Mouse (Mus musculus): Measurements from ENCODE around the gene Zfp451. TPM values are rescaled to one million over a fixed set of nuclear protein-coding genes. Genes with fewer than 3 reads are reported as not detected.

Zfp451 gene
- polyA plus RNA-seq, 1 experiment, result 11.3 TPM

- TF ChIP-seq CTCF (IDR thresholded peaks at IDR 0.05; ENCODE audit: borderline replicate concordance, control insufficient read depth, extremely low read depth, insufficient read depth, low read length, poor library complexity) (no peak), POLR2A (IDR thresholded peaks at IDR 0.05; ENCODE audit: control insufficient read depth, extremely low read depth, insufficient read depth, low read length, poor library complexity) (no peak)
- DNase-seq, result no peak
- no peaks in the 10 kb centered on the region for H3K36me3 ChIP-seq (ENCODE audit: control insufficient read depth, insufficient read depth, low read length)
- H3K4me3 ChIP-seq (ENCODE audit: control insufficient read depth, insufficient read depth, low read length), result no peak overlapping the region
- H3K4me1 ChIP-seq (replicated peaks; ENCODE audit: control insufficient read depth, insufficient read depth, low read length), result peaks cover 2% of the 10 kb centered on the region; the same call in 1 of the 2 replicates
- no peak overlapping the region for H3K27ac ChIP-seq (ENCODE audit: control insufficient read depth, insufficient read depth, low read length)
- no peaks in the 10 kb centered on the region for H3K27me3 ChIP-seq (ENCODE audit: control insufficient read depth, insufficient read depth, low read length)
- WGBS, result 92% methylated on average over 5 of the region's 5 CpGs
Observed at GRCm38 (mm10) chr1:33725086-33725485, 89.3 kb downstream of the Zfp451 start.

- TF ChIP-seq CTCF (IDR thresholded peaks at IDR 0.05; ENCODE audit: borderline replicate concordance, control insufficient read depth, extremely low read depth, insufficient read depth, low read length, poor library complexity), result no peak
- TF ChIP-seq POLR2A (IDR thresholded peaks at IDR 0.05; ENCODE audit: control insufficient read depth, extremely low read depth, insufficient read depth, low read length, poor library complexity), result no peak
- WGBS, result 92% methylated on average over 6 of the region's 6 CpGs
- DNase-seq, result no peak
- H3K27me3 ChIP-seq (ENCODE audit: control insufficient read depth, insufficient read depth, low read length), result no peaks in the 10 kb centered on the region
- H3K4me3 ChIP-seq (ENCODE audit: control insufficient read depth, insufficient read depth, low read length), result no peak overlapping the region
- no peaks in the 10 kb centered on the region for H3K36me3 ChIP-seq (ENCODE audit: control insufficient read depth, insufficient read depth, low read length)
- peaks cover 2% of the 10 kb centered on the region; the same call in 1 of the 2 replicates for H3K4me1 ChIP-seq (replicated peaks; ENCODE audit: control insufficient read depth, insufficient read depth, low read length)
- no peak overlapping the region for H3K27ac ChIP-seq (ENCODE audit: control insufficient read depth, insufficient read depth, low read length)
Observed at GRCm38 (mm10) chr1:33724516-33724915, 89.9 kb downstream of the Zfp451 start.

- Histone ChIP-seq H3K36me3 (ENCODE audit: control insufficient read depth, insufficient read depth, low read length) (no peaks in the 10 kb centered on the region), H3K4me1 (replicated peaks; ENCODE audit: control insufficient read depth, insufficient read depth, low read length) (peaks cover 2% of the 10 kb centered on the region; the same call in 1 of the 2 replicates), H3K4me3 (ENCODE audit: control insufficient read depth, insufficient read depth, low read length) (no peak overlapping the region), H3K27ac (ENCODE audit: control insufficient read depth, insufficient read depth, low read length) (no peak overlapping the region), H3K27me3 (ENCODE audit: control insufficient read depth, insufficient read depth, low read length) (no peaks in the 10 kb centered on the region)
- DNase-seq, result no peak
- WGBS, result 95% methylated on average over 7 of the region's 7 CpGs
- TF ChIP-seq POLR2A (IDR thresholded peaks at IDR 0.05; ENCODE audit: control insufficient read depth, extremely low read depth, insufficient read depth, low read length, poor library complexity), result no peak
Observed at GRCm38 (mm10) chr1:33721020-33721419, 93.4 kb downstream of the Zfp451 start.

GRCm38 (mm10) chr1:33720231-33720630 lies 94.2 kb downstream of the Zfp451 start:
- no peak for DNase-seq
- H3K27ac ChIP-seq (ENCODE audit: control insufficient read depth, insufficient read depth, low read length), result no peak overlapping the region

GRCm38 (mm10) chr1:33719733-33720225 lies 94.6 kb downstream of the Zfp451 start, which contains the start of gene Rab23:
Rab23 (plus strand) TSS chr1:33719887.
- Histone ChIP-seq H3K4me1 (replicated peaks; ENCODE audit: control insufficient read depth, insufficient read depth, low read length) (peaks cover 2% of the 10 kb centered on the region; the same call in 1 of the 2 replicates), H3K36me3 (ENCODE audit: control insufficient read depth, insufficient read depth, low read length) (no peaks in the 10 kb centered on the region), H3K4me3 (ENCODE audit: control insufficient read depth, insufficient read depth, low read length) (peak within 1 kb of the TSS; percentile 79), H3K27me3 (ENCODE audit: control insufficient read depth, insufficient read depth, low read length) (no peaks in the 10 kb centered on the region), H3K27ac (ENCODE audit: control insufficient read depth, insufficient read depth, low read length) (no peak within 1 kb of the TSS)
- under 1% methylated on average over 54 of the region's 54 CpGs for WGBS
- TF ChIP-seq POLR2A (IDR thresholded peaks at IDR 0.05; ENCODE audit: control insufficient read depth, extremely low read depth, insufficient read depth, low read length, poor library complexity) (peak; percentile 55; the same call in 1 of the 2 replicates), CTCF (IDR thresholded peaks at IDR 0.05; ENCODE audit: borderline replicate concordance, control insufficient read depth, extremely low read depth, insufficient read depth, low read length, poor library complexity) (no peak)
- peak; percentile 76 for DNase-seq

More at GRCm38 (mm10) chr1:33720231-33720630, 94.2 kb downstream of the Zfp451 start:
- H3K4me3 ChIP-seq (ENCODE audit: control insufficient read depth, insufficient read depth, low read length), result peak overlapping the region; percentile 79
- 1% methylated on average over 41 of the region's 41 CpGs for WGBS
- H3K36me3 ChIP-seq (ENCODE audit: control insufficient read depth, insufficient read depth, low read length), result no peaks in the 10 kb centered on the region
- H3K4me1 ChIP-seq (replicated peaks; ENCODE audit: control insufficient read depth, insufficient read depth, low read length), result peaks cover 2% of the 10 kb centered on the region; the same call in 1 of the 2 replicates
- H3K27me3 ChIP-seq (ENCODE audit: control insufficient read depth, insufficient read depth, low read length), result no peaks in the 10 kb centered on the region
- TF ChIP-seq POLR2A (IDR thresholded peaks at IDR 0.05; ENCODE audit: control insufficient read depth, extremely low read depth, insufficient read depth, low read length, poor library complexity) (no peak), CTCF (IDR thresholded peaks at IDR 0.05; ENCODE audit: borderline replicate concordance, control insufficient read depth, extremely low read depth, insufficient read depth, low read length, poor library complexity) (no peak)

GRCm38 (mm10) chr1:33717636-33718035 lies 96.8 kb downstream of the Zfp451 start:
- Histone ChIP-seq H3K4me1 (replicated peaks; ENCODE audit: control insufficient read depth, insufficient read depth, low read length) (peaks cover 2% of the 10 kb centered on the region; the same call in 1 of the 2 replicates), H3K36me3 (ENCODE audit: control insufficient read depth, insufficient read depth, low read length) (no peaks in the 10 kb centered on the region), H3K27ac (ENCODE audit: control insufficient read depth, insufficient read depth, low read length) (no peak overlapping the region), H3K27me3 (ENCODE audit: control insufficient read depth, insufficient read depth, low read length) (no peaks in the 10 kb centered on the region), H3K4me3 (ENCODE audit: control insufficient read depth, insufficient read depth, low read length) (no peak overlapping the region)
- no peak for TF ChIP-seq POLR2A (IDR thresholded peaks at IDR 0.05; ENCODE audit: control insufficient read depth, extremely low read depth, insufficient read depth, low read length, poor library complexity)
- TF ChIP-seq CTCF (IDR thresholded peaks at IDR 0.05; ENCODE audit: borderline replicate concordance, control insufficient read depth, extremely low read depth, insufficient read depth, low read length, poor library complexity), result no peak
- 96% methylated on average over 1 of the region's 1 CpGs for WGBS
- DNase-seq, result no peak

- 16% methylated on average over 10 of the region's 10 CpGs for WGBS
- no peak for DNase-seq
- H3K36me3 ChIP-seq (ENCODE audit: control insufficient read depth, insufficient read depth, low read length), result no peaks in the 10 kb centered on the region
- TF ChIP-seq CTCF (IDR thresholded peaks at IDR 0.05; ENCODE audit: borderline replicate concordance, control insufficient read depth, extremely low read depth, insufficient read depth, low read length, poor library complexity), result no peak
- TF ChIP-seq POLR2A (IDR thresholded peaks at IDR 0.05; ENCODE audit: control insufficient read depth, extremely low read depth, insufficient read depth, low read length, poor library complexity), result no peak
- H3K4me1 ChIP-seq (replicated peaks; ENCODE audit: control insufficient read depth, insufficient read depth, low read length), result no peaks in the 10 kb centered on the region
- H3K4me3 ChIP-seq (ENCODE audit: control insufficient read depth, insufficient read depth, low read length), result no peak overlapping the region
- H3K27me3 ChIP-seq (ENCODE audit: control insufficient read depth, insufficient read depth, low read length), result no peaks in the 10 kb centered on the region
- H3K27ac ChIP-seq (ENCODE audit: control insufficient read depth, insufficient read depth, low read length), result no peak overlapping the region
Observed at GRCm38 (mm10) chr1:33714796-33715195, 99.6 kb downstream of the Zfp451 start.
